Mouse (Mus musculus) hindbrain, embryonic 16.5 days (tissue): ENCODE measurements at regions not wholly inside any gene's neighbourhood (a gene's known extent, or its start where the extent isn't known, plus 50 kb on each side); places are given as distances from the start of the nearest gene placed in this dataset.

ENCODE experiments used
- ATAC-seq: fragments of 200-750 bp; cut with Nextera tagmentation; 2 replicates; pipeline ENCODE4 v1.8.0; 2017; ENCODE audit warnings: moderate TSS enrichment, moderate library complexity
- H3K27ac ChIP-seq: fragments of 300-500 bp; sonication (generic); 2 replicates; pipeline ENCODE4 v1.5.1; 2014; ENCODE audit warnings: low read depth, mild to moderate bottlenecking, control low read depth, low read length, moderate library complexity
- H3K27me3 ChIP-seq: fragments of 300-500 bp; sonication (generic); replicated peaks from 2 replicates; pipeline ENCODE4 v1.6.1; 2014; ENCODE audit warnings: low read length; ENCODE audit not compliant: control insufficient read depth, insufficient read depth
- H3K36me3 ChIP-seq: fragments of 300-500 bp; sonication (generic); 2 replicates; pipeline ENCODE4 v1.6.1; 2014; ENCODE audit warnings: mild to moderate bottlenecking, low read length, moderate library complexity, mixed read lengths; ENCODE audit not compliant: control insufficient read depth, insufficient read depth
- H3K4me1 ChIP-seq: fragments of 300-500 bp; sonication (generic); 2 replicates; pipeline ENCODE4 v1.6.1; 2014; ENCODE audit warnings: low read depth, low read length; ENCODE audit not compliant: control insufficient read depth, insufficient read depth
- H3K4me2 ChIP-seq: fragments of 300-500 bp; sonication (generic); 2 replicates; pipeline ENCODE4 v1.6.1; 2014; ENCODE audit warnings: mild to moderate bottlenecking, low read length, control low read depth, moderate library complexity
- H3K4me3 ChIP-seq: fragments of 300-500 bp; sonication (generic); 2 replicates; pipeline ENCODE4 v1.5.1; 2014; ENCODE audit warnings: mild to moderate bottlenecking, low read length, control low read depth, moderate library complexity
- H3K9ac ChIP-seq: fragments of 300-500 bp; sonication (generic); 2 replicates; pipeline ENCODE4 v1.6.1; 2014; ENCODE audit warnings: low read depth, mild to moderate bottlenecking, control low read depth, low read length, moderate library complexity
- H3K9me3 ChIP-seq: fragments of 300-500 bp; sonication (generic); 2 replicates; pipeline ENCODE4 v1.6.1; 2014; ENCODE audit warnings: mild to moderate bottlenecking, low read length, moderate library complexity; ENCODE audit not compliant: control insufficient read depth
- WGBS: fragments of 180-500 bp; shearing (Covaris S2); extraction: QIAGEN DNeasy Blood & Tissue Kit; methylation state at CpG from one replicate; pipeline ENCODE4 v1.1.7; 2014; 5-methylcytosine and 5-hydroxymethylcytosine counted together

DNA sequence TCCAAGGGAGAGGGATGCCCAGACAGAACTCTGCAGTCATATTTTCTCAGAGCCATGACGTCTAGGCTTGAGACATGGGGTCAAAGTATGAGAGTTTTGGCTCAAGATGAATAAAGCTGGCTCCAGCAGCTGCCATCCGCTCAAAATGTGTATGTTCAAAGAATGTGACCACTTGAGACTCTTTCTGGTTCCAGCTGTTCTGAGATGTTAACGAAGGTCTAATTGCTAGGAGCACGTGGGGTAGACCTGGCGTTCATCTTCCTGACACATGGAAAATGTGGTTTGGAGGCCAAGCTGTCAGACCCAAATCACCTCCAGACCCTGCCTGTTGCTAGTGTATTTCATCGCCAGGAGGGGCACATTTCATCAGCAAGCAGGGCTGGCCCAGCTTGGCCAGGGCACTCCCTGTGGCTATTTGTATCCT lies 58.9 kb upstream of the Ankrd1 start:
- Histone ChIP-seq H3K4me1 (no peaks in the 10 kb centered on the region), H3K9me3 (no peaks in the 10 kb centered on the region), H3K36me3 (no peaks in the 10 kb centered on the region), H3K27me3 (no peaks in the 10 kb centered on the region), H3K4me2 (no peak overlapping the region), H3K4me3 (no peak overlapping the region), H3K9ac (no peak overlapping the region), H3K27ac (no peak overlapping the region)
- 66% methylated on average over 6 of the region's 6 CpGs for WGBS
- no peak for ATAC-seq

DNA sequence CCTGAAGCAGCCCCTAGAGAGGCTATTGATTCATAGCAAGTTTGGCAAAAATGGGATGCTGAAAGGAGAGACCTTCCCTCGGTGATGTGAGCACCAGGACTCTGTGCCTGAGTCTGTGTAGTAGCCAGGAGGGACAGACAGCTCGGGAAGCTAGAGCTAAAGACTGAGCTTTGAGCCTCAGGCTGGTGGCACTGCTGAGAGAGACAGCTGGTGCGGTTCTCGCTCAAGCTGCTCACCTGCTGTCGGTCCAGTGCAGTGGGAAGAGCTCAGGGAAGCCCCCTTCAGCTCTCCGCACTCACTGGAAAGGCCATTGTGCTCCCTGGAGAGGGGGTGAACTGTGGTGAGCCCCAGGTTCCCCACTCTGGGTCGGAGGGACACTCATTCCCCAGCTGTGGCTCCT lies 60.4 kb upstream of the Ankrd1 start:
- no peak overlapping the region for H3K4me2 ChIP-seq
- no peak for ATAC-seq
- H3K9me3 ChIP-seq = no peaks in the 10 kb centered on the region
- no peaks in the 10 kb centered on the region for H3K4me1 ChIP-seq
- 72% methylated on average over 7 of the region's 7 CpGs for WGBS
- H3K9ac ChIP-seq = no peak overlapping the region
- H3K4me3 ChIP-seq = no peak overlapping the region
- no peaks in the 10 kb centered on the region for H3K27me3 ChIP-seq
- no peak overlapping the region for H3K27ac ChIP-seq
- H3K36me3 ChIP-seq = no peaks in the 10 kb centered on the region

DNA sequence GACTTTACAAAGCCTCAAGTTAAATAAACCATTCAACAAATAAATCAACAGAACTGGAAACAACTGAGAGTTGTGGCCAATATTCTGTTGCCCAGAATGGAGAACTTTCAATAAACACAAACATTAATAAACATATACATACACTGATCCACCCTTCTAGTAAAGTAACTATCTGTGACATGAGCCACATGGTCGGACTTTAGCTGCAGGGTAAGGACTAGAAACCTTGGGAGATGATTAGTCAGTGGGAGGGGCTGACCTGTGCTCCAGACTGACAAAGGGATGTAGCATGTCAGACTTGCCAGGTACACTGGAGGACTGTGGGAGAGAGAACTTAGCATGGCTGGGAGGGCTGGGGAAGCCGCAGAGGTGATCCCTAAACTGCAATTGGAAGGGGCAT lies 61.6 kb upstream of the Ankrd1 start:
- no peaks in the 10 kb centered on the region for H3K4me1 ChIP-seq
- 81% methylated on average over 2 of the region's 2 CpGs for WGBS

DNA sequence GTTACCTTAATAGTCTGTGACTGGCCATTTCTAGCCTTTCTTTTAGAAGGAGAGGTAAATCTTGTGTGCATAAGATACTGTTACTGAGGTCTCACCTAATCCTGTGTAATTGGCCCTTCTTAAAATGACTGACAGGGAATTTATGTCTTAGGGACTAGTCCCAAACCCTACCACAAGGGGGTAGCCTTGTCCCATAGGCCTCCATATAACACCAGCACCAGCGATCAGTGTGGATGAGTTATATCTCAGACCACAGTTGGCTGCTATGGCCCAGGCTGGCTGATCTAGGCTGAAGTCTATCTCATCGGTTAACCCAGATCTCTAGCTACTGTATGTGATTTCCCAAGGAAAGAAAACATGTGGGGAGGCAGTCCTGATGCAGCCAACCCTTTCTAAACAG lies 63.2 kb upstream of the Ankrd1 start:
- ATAC-seq = peak; percentile 70; the same call in 1 of the 2 replicates
- H3K4me1 ChIP-seq = no peaks in the 10 kb centered on the region
- 25% methylated on average over 2 of the region's 2 CpGs for WGBS
- H3K27ac ChIP-seq = no peak overlapping the region
- H3K36me3 ChIP-seq = no peaks in the 10 kb centered on the region
- H3K4me3 ChIP-seq = no peak overlapping the region
- no peak overlapping the region for H3K4me2 ChIP-seq
- no peak overlapping the region for H3K9ac ChIP-seq
- H3K9me3 ChIP-seq = no peaks in the 10 kb centered on the region
- H3K27me3 ChIP-seq = no peaks in the 10 kb centered on the region

More for the DNA sequence above, 61.6 kb upstream of the Ankrd1 start:
- Histone ChIP-seq H3K9me3 (no peaks in the 10 kb centered on the region), H3K27ac (no peak overlapping the region), H3K4me2 (no peak overlapping the region), H3K4me3 (no peak overlapping the region), H3K9ac (no peak overlapping the region), H3K36me3 (no peaks in the 10 kb centered on the region), H3K27me3 (no peaks in the 10 kb centered on the region)
- no peak for ATAC-seq

DNA sequence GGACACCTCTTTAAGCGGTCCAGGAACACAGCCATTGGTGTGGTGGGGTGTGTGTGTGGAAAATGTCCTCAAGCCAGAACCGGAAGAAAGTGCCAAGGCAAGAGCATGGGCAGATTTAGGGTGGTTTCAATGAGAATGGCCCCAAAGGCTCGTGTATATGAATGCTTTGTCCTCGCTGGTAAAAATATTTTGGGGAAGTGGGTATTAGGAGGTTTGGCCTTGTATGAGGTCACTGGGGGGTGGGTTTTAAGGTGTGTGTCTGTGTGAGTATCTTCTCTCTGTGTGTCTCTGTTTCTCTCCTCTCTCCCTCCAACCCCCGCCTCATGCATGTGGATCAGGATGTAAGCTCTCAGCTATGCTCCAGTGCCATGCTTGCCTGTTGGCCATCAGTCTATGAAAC lies 69.8 kb upstream of the Ankrd1 start:
- 88% methylated on average over 5 of the region's 5 CpGs for WGBS
- Histone ChIP-seq H3K27ac (no peak overlapping the region), H3K9me3 (no peaks in the 10 kb centered on the region), H3K4me3 (no peak overlapping the region), H3K9ac (no peak overlapping the region), H3K27me3 (no peaks in the 10 kb centered on the region), H3K4me1 (no peaks in the 10 kb centered on the region), H3K36me3 (no peaks in the 10 kb centered on the region), H3K4me2 (no peak overlapping the region)
- no peak for ATAC-seq

DNA sequence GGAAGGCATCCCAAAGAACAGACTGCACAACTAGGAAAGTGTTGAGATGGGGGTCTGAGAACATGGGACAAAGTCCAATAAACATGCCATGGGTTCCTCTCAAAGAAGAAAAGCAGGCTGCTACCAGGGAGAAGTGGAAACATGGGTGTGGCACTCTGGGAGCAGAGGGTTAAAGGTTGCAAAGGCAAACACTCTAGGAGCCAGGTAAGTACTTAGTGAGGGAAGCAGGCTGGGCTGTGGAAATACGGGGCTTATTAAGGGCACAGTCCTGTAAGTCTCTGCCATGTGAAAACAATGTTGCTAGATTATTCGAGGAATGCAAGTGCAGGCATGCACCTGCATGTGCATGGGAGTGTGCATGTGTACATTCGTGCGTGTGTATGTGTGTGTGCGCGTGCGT lies 71.7 kb upstream of the Ankrd1 start:
- 94% methylated on average over 7 of the region's 7 CpGs for WGBS
- Histone ChIP-seq H3K27me3 (no peaks in the 10 kb centered on the region), H3K4me2 (no peak overlapping the region)

DNA sequence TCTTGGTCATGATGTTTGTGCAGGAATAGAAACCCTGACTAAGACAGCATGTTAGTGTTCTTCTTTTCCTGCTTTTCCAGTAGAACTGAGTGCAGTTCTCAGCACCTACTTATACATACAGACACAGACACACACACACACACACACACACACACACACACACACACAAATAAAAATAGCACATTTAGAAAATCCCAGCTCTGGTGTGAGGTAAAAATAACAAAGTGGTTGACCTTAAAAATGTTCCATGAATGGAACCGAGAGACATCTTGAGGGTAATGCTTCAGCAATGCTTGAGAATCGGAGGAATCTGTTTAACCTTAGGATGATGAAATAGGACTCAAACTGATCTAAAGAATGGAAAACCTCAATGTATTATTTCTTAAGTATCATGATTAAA lies 84.4 kb upstream of the Ankrd1 start:
- ATAC-seq = no peak
- 98% methylated on average over 2 of the region's 2 CpGs for WGBS

More for the DNA sequence above, 71.7 kb upstream of the Ankrd1 start:
- Histone ChIP-seq H3K4me3 (no peak overlapping the region), H3K9ac (no peak overlapping the region), H3K36me3 (no peaks in the 10 kb centered on the region), H3K4me1 (no peaks in the 10 kb centered on the region), H3K27ac (no peak overlapping the region), H3K9me3 (no peaks in the 10 kb centered on the region)
- no peak for ATAC-seq

DNA sequence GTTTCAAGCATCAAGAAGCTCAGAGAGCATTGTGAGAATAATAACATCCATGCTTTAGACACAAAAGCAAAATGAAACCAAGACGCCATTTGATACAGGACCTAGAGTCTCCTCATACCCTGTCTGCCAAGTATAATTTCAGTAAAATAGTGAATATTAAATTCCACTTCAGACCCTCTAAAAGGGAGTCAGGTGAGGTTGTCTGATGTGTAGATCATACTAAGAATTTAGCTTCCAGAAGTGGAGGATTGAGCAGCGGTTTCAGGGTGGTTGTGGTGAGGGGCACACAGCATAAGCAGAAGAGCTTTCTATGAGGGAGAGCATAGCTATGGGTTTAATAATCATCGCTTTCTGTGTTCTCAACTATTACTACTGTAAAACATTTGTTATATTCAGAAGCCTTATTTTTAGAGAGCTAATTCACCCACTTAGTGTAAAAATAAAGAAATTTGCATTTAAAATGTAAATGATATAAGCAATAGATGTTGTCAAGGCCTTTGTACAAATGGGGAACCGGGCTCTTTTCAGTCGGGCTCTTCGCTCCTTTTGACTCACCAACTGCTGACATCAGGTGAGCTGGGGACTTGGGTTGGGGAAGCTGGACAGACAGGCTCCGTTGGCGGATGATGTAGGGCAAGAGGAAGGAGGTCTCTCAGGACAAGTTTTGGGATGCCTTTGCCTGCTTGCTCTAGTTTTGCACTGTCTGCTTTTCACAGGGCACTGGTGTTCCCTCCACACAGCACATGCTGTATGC lies 85.2 kb upstream of the Ankrd1 start:
- WGBS = 95% methylated on average over 8 of the region's 8 CpGs
- no peak for ATAC-seq
- H3K27me3 ChIP-seq = no peaks in the 10 kb centered on the region
- H3K4me3 ChIP-seq = no peak overlapping the region
- no peak overlapping the region for H3K9ac ChIP-seq
- H3K36me3 ChIP-seq = no peaks in the 10 kb centered on the region
- no peak overlapping the region for H3K4me2 ChIP-seq
- H3K9me3 ChIP-seq = no peaks in the 10 kb centered on the region
- no peak overlapping the region for H3K27ac ChIP-seq
- no peaks in the 10 kb centered on the region; the same call in 1 of the 2 replicates for H3K4me1 ChIP-seq

More for the DNA sequence above, 84.4 kb upstream of the Ankrd1 start:
- Histone ChIP-seq H3K9me3 (no peaks in the 10 kb centered on the region), H3K4me1 (no peaks in the 10 kb centered on the region; the same call in 1 of the 2 replicates), H3K27ac (no peak overlapping the region), H3K4me2 (no peak overlapping the region), H3K9ac (no peak overlapping the region), H3K36me3 (no peaks in the 10 kb centered on the region), H3K4me3 (no peak overlapping the region), H3K27me3 (no peaks in the 10 kb centered on the region)

DNA sequence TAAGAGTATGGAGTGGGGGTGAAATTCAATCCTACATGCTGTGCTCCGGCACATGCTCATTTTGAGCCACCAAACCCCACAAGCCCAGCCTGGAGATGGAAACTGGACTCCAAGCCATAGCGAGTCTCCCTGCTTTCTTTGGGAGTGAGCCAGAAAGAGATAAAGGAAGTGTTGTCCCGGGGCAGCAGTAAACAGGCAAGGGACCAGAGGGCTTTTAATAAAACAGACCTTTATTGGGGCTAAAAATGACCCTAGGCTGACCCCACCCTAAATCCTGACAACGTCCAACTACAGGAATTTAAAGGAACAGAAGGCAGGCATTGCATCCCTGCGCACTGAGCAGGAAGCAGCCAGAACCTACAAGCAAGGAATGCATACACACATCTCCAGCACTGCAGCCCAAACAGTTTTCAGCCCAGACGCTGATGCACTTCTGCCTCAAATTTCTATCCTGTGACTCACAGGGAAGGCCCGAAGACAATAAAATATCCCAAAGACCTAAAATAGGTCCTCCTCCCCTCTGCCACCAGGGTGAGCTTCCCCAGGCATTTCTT lies 87.9 kb upstream of the Ankrd1 start:
- Histone ChIP-seq H3K9ac (no peak overlapping the region), H3K36me3 (no peaks in the 10 kb centered on the region), H3K9me3 (no peaks in the 10 kb centered on the region), H3K4me2 (no peak overlapping the region), H3K27me3 (no peaks in the 10 kb centered on the region), H3K27ac (no peak overlapping the region), H3K4me3 (no peak overlapping the region), H3K4me1 (no peaks in the 10 kb centered on the region; the same call in 1 of the 2 replicates)
- 44% methylated on average over 7 of the region's 7 CpGs for WGBS
- peak; percentile 50; the same call in 1 of the 2 replicates for ATAC-seq
